Mouse (Mus musculus): ENCODE results near the gene Olfr1340.

- TF ChIP-seq CTCF (IDR thresholded peaks at IDR 0.05) (no peak), POLR2A (IDR thresholded peaks at IDR 0.05; ENCODE audit: insufficient read depth, low read depth, low read length) (no peak)
Observed at GRCm38 (mm10) chr4:118692412-118692973, 27.4 kb upstream of the Olfr1340 start, which contains the start of gene Olfr1342.

All from heart, adult 2 months (tissue).